Mouse (Mus musculus) R1 (cell line): Measurements from ENCODE around the gene Zfp677.

ENCODE experiments used
- DNase-seq: peaks from one replicate; pipeline ENCODE4 v3.0.0-alpha.2; 2018; ENCODE audit warnings: low read depth, low spot score

The Zfp677 gene

GRCm38 (mm10) chr17:21383391-21384056 is at the start of gene Zfp677:
Zfp677 (plus strand) TSS chr17:21383748.
- peak; percentile 67 for DNase-seq

- peak; percentile 76 for DNase-seq
Observed at GRCm38 (mm10) chr17:21368018-21368417, 15.5 kb upstream of the Zfp677 start.

- DNase-seq = peak; percentile 76
Observed at GRCm38 (mm10) chr17:21369925-21370719, 13.4 kb upstream of the Zfp677 start.

GRCm38 (mm10) chr17:21375311-21375710 is 8.2 kb upstream of the Zfp677 start:
- peak; percentile 79 for DNase-seq

GRCm38 (mm10) chr17:21384057-21384411 is 486 bp downstream of the Zfp677 start:
- peak; percentile 33 for DNase-seq

- peak; percentile 88 for DNase-seq
Observed at GRCm38 (mm10) chr17:21422664-21423599, 39.4 kb downstream of the Zfp677 start, which contains the start of gene Zfp54. Zfp54 (plus strand) TSS chr17:21423227.

GRCm38 (mm10) chr17:21438806-21439400 is 55.4 kb downstream of the Zfp677 start:
- peak; percentile 49 for DNase-seq
